ENCODE assay signal across 7 mouse cellular contexts in the genomic region with DNA sequence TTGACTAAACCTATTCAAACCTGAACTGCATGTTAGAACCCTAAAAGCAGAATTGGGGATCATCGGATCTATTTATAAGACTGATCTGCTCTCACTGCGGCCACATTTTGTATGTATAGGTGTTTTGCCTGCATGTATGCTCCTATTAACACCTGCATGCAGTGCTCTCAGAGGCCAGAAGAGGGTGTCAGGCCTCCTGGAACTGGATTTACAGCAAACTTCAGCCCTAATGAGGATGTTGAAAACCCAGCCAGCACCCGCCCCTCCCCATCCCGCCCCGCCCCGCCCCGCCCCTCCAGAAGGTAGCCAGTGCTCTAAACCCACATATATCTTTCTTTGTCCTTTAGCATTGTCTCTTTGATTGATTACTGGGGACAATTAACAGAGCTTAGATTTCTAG. TPM values are rescaled to one million over a fixed set of nuclear protein-coding genes. Genes with fewer than 3 reads are reported as not detected.
DNase-seq lines count a peak whose midpoint lies in the region; TF ChIP-seq lines count a peak whose summit lies in the region.

No protein-coding gene starts in this region.

- peaks cover 2% of the 10 kb centered on the region; the same call in 1 of the 2 replicates for H3K27me3 ChIP-seq in kidney, adult 2 months (replicated peaks; ENCODE audit: control insufficient read depth, insufficient read depth, low read length)
- no peaks in the 10 kb centered on the region for H3K27me3 ChIP-seq in thymus, adult 2 months (ENCODE audit: control insufficient read depth, insufficient read depth, low read length)

- H3K4me1 ChIP-seq in kidney, adult 2 months (ENCODE audit: control insufficient read depth, insufficient read depth, low read length): no peaks in the 10 kb centered on the region
- H3K4me1 ChIP-seq in thymus, adult 2 months (replicated peaks; ENCODE audit: control insufficient read depth, insufficient read depth, low read length): peaks cover 60% of the 10 kb centered on the region

- 13% methylated on average over 7 of the region's 7 CpGs for WGBS in kidney, adult 2 months
- WGBS in thymus, adult 2 months: 2% methylated on average over 7 of the region's 7 CpGs

- H3K27ac ChIP-seq in kidney, adult 2 months (ENCODE audit: insufficient read depth, low read depth, low read length): no peak overlapping the region
- H3K27ac ChIP-seq in thymus, adult 2 months (ENCODE audit: control insufficient read depth, insufficient read depth, low read length): peak overlapping the region; percentile 46; the same call in 1 of the 2 replicates

- TF ChIP-seq POLR2A in kidney, adult 2 months (IDR thresholded peaks at IDR 0.05; ENCODE audit: low read depth, low read length): no peak
- TF ChIP-seq POLR2A in thymus, adult 2 months (IDR thresholded peaks at IDR 0.05; ENCODE audit: control insufficient read depth, extremely low read depth, insufficient read depth, low read length, poor library complexity): no peak

- no peak overlapping the region for H3K4me3 ChIP-seq in kidney, adult 2 months (ENCODE audit: insufficient read depth, low read depth, low read length)
- H3K4me3 ChIP-seq in thymus, adult 2 months (ENCODE audit: control insufficient read depth, insufficient read depth, low read length): no peak overlapping the region

- no peaks in the 10 kb centered on the region for H3K36me3 ChIP-seq in kidney, adult 2 months (ENCODE audit: control insufficient read depth, insufficient read depth, low read length)
- peaks cover 15% of the 10 kb centered on the region for H3K36me3 ChIP-seq in thymus, adult 2 months (ENCODE audit: control insufficient read depth, insufficient read depth, low read length)

- TF ChIP-seq CTCF in kidney, adult 2 months (conservative IDR thresholded peaks at IDR 0.05; ENCODE audit: insufficient read depth, insufficient read length, low read depth, low read length): peak; percentile 65
- no peak for TF ChIP-seq CTCF in thymus, adult 2 months (IDR thresholded peaks at IDR 0.05; ENCODE audit: borderline replicate concordance, control insufficient read depth, extremely low read depth, insufficient read depth, low read length, poor library complexity)

- DNase-seq in urinary bladder, postnatal 14 days (ENCODE audit: low spot score): peak; percentile 65
- DNase-seq in urinary bladder, postnatal 4 days (ENCODE audit: low spot score in 2 of 2): no peak
- peak; percentile 74 for DNase-seq in c-Kit-positive CD71-positive TER-119-positive erythroid progenitor cells, embryonic 14.5 days (ENCODE audit: low spot score)
- peak; percentile 64 for DNase-seq in kidney, adult 2 months
- DNase-seq in lung, postnatal 10 days: peak; percentile 71
- DNase-seq in thymus, adult 2 months: peak; percentile 89
- DNase-seq in urinary bladder, postnatal 10 days (ENCODE audit: low spot score): no peak

RNA-seq across cellular contexts. Expression of a gene that starts 2.7 kb away (rescaled TPM):
- polyA plus RNA-seq in kidney, adult 2 months (2012; rRNA removed): 2.7 and 6.0 TPM in 2 replicates
- 105 and 111 TPM in 2 replicates for polyA plus RNA-seq in thymus, adult 2 months (2012; rRNA removed)

RNA-seq across cellular contexts. Expression of a gene that starts 12.9 kb away (rescaled TPM):
- 44.4 and 48.3 TPM in 2 replicates for polyA plus RNA-seq in kidney, adult 2 months (2012; rRNA removed)
- polyA plus RNA-seq in thymus, adult 2 months (2012; rRNA removed): 65.8 and 77.2 TPM in 2 replicates

RNA-seq across cellular contexts. Expression of a gene that starts 17.3 kb away (rescaled TPM):
- 1.7 and 3.0 TPM in 2 replicates for polyA plus RNA-seq in kidney, adult 2 months (2012; rRNA removed)
- 0.61 and 0.77 TPM in 2 replicates for polyA plus RNA-seq in thymus, adult 2 months (2012; rRNA removed)

RNA-seq across cellular contexts. Expression of a gene that starts 29.7 kb away (rescaled TPM):
- polyA plus RNA-seq in kidney, adult 2 months (2012; rRNA removed): not detected in 2 replicates
- polyA plus RNA-seq in thymus, adult 2 months (2012; rRNA removed): 0.04 TPM in 1 of 2 replicates, not detected in the other

RNA-seq across cellular contexts. Expression of a gene that starts 35.7 kb away (rescaled TPM):
- 24.6 and 26.8 TPM in 2 replicates for polyA plus RNA-seq in kidney, adult 2 months (2012; rRNA removed)
- 124 and 151 TPM in 2 replicates for polyA plus RNA-seq in thymus, adult 2 months (2012; rRNA removed)

Comparison
In these comparisons a context has a peak if more than half of its experiments do, and no peak if none do; other contexts are left out.
1. DNase-seq: peak in urinary bladder, postnatal 14 days (single experiment), c-Kit-positive CD71-positive TER-119-positive erythroid progenitor cells, embryonic 14.5 days (single experiment), kidney, adult 2 months (single experiment), lung, postnatal 10 days (single experiment) and thymus, adult 2 months (single experiment); none in urinary bladder, postnatal 4 days (0 of 2) and urinary bladder, postnatal 10 days (single experiment).
2. RNA of a gene that starts 2.7 kb away (polyA plus RNA-seq): 105 to 111 TPM in thymus, adult 2 months; 2.7 to 6.0 TPM in kidney, adult 2 months; every median in the first group is over 10 times any median in the second.